Mouse (Mus musculus): ENCODE data around the gene Cacna1e. TPM values are rescaled to one million over a fixed set of nuclear protein-coding genes. Genes with fewer than 3 reads are reported as not detected.

Gene Cacna1e
- polyA plus RNA-seq, 1 experiment from 2014 or later, result 2.3 TPM

DNA sequence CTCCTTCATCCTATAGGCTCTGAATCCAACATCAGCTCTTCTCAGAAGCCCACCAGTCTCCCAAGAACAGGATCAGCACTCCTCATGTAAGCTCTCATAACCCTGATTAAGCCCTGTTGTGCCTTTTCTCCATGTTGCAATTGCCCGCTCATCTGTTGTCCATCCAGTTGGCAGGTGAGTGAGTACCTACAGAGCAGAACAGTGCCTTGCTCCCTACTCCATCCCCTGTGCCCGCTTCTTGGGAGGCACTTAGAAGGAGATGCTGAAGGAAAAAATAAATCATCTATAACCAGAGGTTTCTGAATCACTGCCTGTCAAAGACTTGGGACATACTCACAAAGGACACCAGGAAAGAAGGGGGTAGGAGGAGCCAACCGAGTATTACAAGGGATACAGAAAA lies 3.2 kb upstream of the Cacna1e start:
- Histone ChIP-seq H3K27ac (ENCODE audit: low read length) (no peak overlapping the region), H3K9ac (replicated peaks; ENCODE audit: low read depth, low read length) (no peak overlapping the region), H3K4me3 (ENCODE audit: low read depth, low read length) (no peak overlapping the region), H3K36me3 (ENCODE audit: control insufficient read depth, insufficient read depth, low read length) (no peaks in the 10 kb centered on the region), H3K27me3 (ENCODE audit: control insufficient read depth, insufficient read depth, low read length) (peaks cover 4% of the 10 kb centered on the region; the same call in 1 of the 2 replicates), H3K9me3 (ENCODE audit: control insufficient read depth, low read depth, low read length) (no peaks in the 10 kb centered on the region), H3K4me2 (replicated peaks; ENCODE audit: low read depth, low read length) (no peak overlapping the region), H3K4me1 (ENCODE audit: control insufficient read depth, insufficient read depth, low read length) (0 out of 2 replicates have a peak, but pooled peaks cover 4% of the 10 kb centered on the region)
- 80% methylated on average over 3 of the region's 3 CpGs for WGBS
- ATAC-seq (ENCODE audit: insufficient number of reproducible peaks, insufficient read depth, low FRiP score, low read depth), result no peak

DNA sequence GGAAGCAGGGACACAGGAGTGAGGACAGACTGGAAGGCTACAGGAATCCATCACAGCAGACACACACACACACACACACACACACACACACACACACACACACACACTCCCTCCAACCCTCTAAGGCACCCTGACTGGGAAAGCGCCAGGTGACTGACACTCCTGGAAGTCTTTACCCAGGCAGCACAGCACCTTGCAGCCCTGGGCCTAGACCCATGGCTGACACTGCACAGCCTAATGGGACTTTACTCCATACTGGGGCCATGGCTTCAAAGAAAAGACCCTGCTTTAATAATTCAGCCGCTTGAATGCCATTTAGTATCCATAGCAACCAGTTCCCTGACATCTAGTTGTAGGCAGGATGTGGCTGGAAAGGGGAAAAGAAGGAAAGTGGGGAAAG lies 2.3 kb upstream of the Cacna1e start:
- no peaks in the 10 kb centered on the region for H3K9me3 ChIP-seq (ENCODE audit: control insufficient read depth, low read depth, low read length)
- 51% methylated on average over 2 of the region's 2 CpGs for WGBS
- H3K4me1 ChIP-seq (ENCODE audit: control insufficient read depth, insufficient read depth, low read length), result 0 out of 2 replicates have a peak, but pooled peaks cover 4% of the 10 kb centered on the region
- H3K36me3 ChIP-seq (ENCODE audit: control insufficient read depth, insufficient read depth, low read length), result no peaks in the 10 kb centered on the region
- ATAC-seq (ENCODE audit: insufficient number of reproducible peaks, insufficient read depth, low FRiP score, low read depth), result no peak
- no peak overlapping the region for H3K4me3 ChIP-seq (ENCODE audit: low read depth, low read length)
- peaks cover 4% of the 10 kb centered on the region; the same call in 1 of the 2 replicates for H3K27me3 ChIP-seq (ENCODE audit: control insufficient read depth, insufficient read depth, low read length)
- H3K4me2 ChIP-seq (replicated peaks; ENCODE audit: low read depth, low read length), result no peak overlapping the region
- no peak overlapping the region for H3K27ac ChIP-seq (ENCODE audit: low read length)
- H3K9ac ChIP-seq (replicated peaks; ENCODE audit: low read depth, low read length), result no peak overlapping the region

DNA sequence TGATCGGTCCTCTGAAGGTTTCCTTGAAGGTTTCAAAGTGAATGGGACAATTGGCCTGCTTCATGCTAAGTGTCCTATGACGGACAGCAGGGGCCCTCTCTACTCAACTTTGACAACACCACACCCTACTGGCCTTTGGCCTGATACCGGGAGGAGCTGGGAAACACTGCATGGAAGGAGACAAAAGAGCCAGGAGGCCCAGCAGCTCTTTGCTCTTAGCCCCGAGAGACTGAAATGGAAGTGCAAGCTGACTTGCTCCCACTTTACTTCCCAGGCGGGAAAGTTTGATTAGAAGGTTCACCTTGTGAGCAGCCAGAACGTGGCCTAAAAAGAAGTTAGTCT lies 877 bp upstream of the Cacna1e start:
- H3K4me1 ChIP-seq (ENCODE audit: control insufficient read depth, insufficient read depth, low read length), result 0 out of 2 replicates have a peak, but pooled peaks cover 4% of the 10 kb centered on the region
- H3K36me3 ChIP-seq (ENCODE audit: control insufficient read depth, insufficient read depth, low read length), result no peaks in the 10 kb centered on the region
- no peak overlapping the region; the same call in 1 of the 2 replicates for H3K4me2 ChIP-seq (replicated peaks; ENCODE audit: low read depth, low read length)
- peaks cover 4% of the 10 kb centered on the region; the same call in 1 of the 2 replicates for H3K27me3 ChIP-seq (ENCODE audit: control insufficient read depth, insufficient read depth, low read length)
- no peak for ATAC-seq (ENCODE audit: insufficient number of reproducible peaks, insufficient read depth, low FRiP score, low read depth)
- H3K9me3 ChIP-seq (ENCODE audit: control insufficient read depth, low read depth, low read length), result no peaks in the 10 kb centered on the region
- no peak overlapping the region for H3K9ac ChIP-seq (replicated peaks; ENCODE audit: low read depth, low read length)
- WGBS, result 47% methylated on average over 6 of the region's 6 CpGs
- H3K4me3 ChIP-seq (ENCODE audit: low read depth, low read length), result no peak overlapping the region
- no peak overlapping the region for H3K27ac ChIP-seq (ENCODE audit: low read length)

DNA sequence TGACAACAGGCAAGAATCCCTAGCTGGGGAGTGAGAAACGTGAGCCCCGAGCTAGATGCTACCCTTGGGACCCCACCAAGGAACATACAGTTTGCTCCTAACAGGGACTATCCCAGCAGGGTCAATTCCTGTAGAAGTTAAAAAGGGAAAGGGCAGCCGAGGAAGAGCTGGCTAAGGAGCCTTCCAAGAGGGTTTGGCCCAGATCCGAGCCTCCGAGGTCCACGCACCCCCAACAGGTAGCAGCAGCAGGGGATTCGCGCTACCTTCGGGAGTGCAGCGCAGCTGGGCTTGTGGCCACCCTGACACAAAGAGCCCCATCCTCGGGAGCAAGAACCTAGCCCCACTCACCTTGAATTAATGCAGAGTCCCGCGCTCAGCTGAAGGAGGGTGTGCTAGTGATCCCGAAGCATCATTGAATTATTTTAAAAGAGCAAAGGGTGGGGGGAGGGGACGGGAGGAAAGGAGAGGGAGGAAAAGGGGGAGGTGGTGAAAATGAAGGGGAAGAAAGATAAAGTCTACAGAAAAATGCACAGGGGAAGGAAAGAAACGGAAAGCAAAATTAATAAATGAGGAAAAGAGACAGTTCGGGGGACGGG lies 607 bp downstream of the Cacna1e start:
- no peak for ATAC-seq (ENCODE audit: insufficient number of reproducible peaks, insufficient read depth, low FRiP score, low read depth)
- peaks cover 4% of the 10 kb centered on the region; the same call in 1 of the 2 replicates for H3K27me3 ChIP-seq (ENCODE audit: control insufficient read depth, insufficient read depth, low read length)
- no peak overlapping the region for H3K9ac ChIP-seq (replicated peaks; ENCODE audit: low read depth, low read length)
- no peaks in the 10 kb centered on the region for H3K9me3 ChIP-seq (ENCODE audit: control insufficient read depth, low read depth, low read length)
- peak overlapping the region; percentile 26 for H3K4me3 ChIP-seq (ENCODE audit: low read depth, low read length)
- H3K4me1 ChIP-seq (ENCODE audit: control insufficient read depth, insufficient read depth, low read length), result 0 out of 2 replicates have a peak, but pooled peaks cover 4% of the 10 kb centered on the region
- WGBS, result 3% methylated on average over 18 of the region's 18 CpGs
- H3K27ac ChIP-seq (ENCODE audit: low read length), result no peak overlapping the region
- no peaks in the 10 kb centered on the region for H3K36me3 ChIP-seq (ENCODE audit: control insufficient read depth, insufficient read depth, low read length)
- H3K4me2 ChIP-seq (replicated peaks; ENCODE audit: low read depth, low read length), result peak overlapping the region; percentile 66

DNA sequence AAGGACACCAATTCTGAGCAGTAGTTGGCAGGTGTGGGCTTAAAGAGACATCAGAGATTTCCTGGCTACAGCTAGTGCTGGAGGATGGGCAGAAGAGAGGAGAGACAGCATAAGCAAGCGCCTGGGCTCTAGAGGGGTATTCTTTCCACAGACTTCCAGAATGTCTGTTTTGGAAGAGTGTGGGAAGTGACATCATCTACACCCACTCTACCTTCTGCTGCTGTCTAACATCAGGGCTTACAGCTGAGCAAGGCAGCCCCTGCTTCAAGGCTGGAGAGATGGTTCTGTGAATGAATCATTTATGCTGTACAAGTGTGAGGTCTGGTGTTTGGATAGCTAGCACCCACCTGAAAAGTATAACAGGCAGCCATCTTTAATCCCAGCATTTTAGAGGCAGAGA lies 18.3 kb downstream of the Cacna1e start:
- H3K27me3 ChIP-seq (ENCODE audit: control insufficient read depth, insufficient read depth, low read length), result no peaks in the 10 kb centered on the region
- no peak overlapping the region for H3K9ac ChIP-seq (replicated peaks; ENCODE audit: low read depth, low read length)
- H3K36me3 ChIP-seq (ENCODE audit: control insufficient read depth, insufficient read depth, low read length), result no peaks in the 10 kb centered on the region
- no peaks in the 10 kb centered on the region for H3K4me1 ChIP-seq (ENCODE audit: control insufficient read depth, insufficient read depth, low read length)
- H3K4me3 ChIP-seq (ENCODE audit: low read depth, low read length), result no peak overlapping the region
- WGBS, result 82% methylated on average over 1 of the region's 1 CpGs
- no peak overlapping the region for H3K27ac ChIP-seq (ENCODE audit: low read length)
- ATAC-seq (ENCODE audit: insufficient number of reproducible peaks, insufficient read depth, low FRiP score, low read depth), result no peak
- no peak overlapping the region for H3K4me2 ChIP-seq (replicated peaks; ENCODE audit: low read depth, low read length)
- H3K9me3 ChIP-seq (ENCODE audit: control insufficient read depth, low read depth, low read length), result no peaks in the 10 kb centered on the region

DNA sequence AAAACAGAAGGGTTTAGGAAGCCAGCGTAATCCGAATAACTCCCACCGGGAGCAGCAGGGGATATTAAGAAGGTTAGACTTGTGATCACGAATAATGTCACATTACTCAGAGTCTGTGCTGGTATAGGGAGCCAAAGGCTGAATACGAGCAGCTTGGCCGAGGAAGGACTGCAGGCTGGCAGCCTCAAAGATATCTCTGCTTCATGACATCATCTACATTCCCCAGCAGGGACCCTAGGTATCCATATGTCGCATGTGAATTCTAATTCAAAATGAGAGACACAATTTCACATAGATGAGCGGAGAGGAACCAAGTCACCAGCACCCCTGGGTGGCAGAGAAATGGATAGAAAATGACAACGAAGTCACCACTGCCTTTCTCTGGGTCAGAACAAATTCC lies 22.9 kb downstream of the Cacna1e start:
- no peak for ATAC-seq (ENCODE audit: insufficient number of reproducible peaks, insufficient read depth, low FRiP score, low read depth)
- Histone ChIP-seq H3K36me3 (ENCODE audit: control insufficient read depth, insufficient read depth, low read length) (no peaks in the 10 kb centered on the region), H3K27ac (ENCODE audit: low read length) (no peak overlapping the region), H3K4me3 (ENCODE audit: low read depth, low read length) (no peak overlapping the region), H3K9ac (replicated peaks; ENCODE audit: low read depth, low read length) (no peak overlapping the region), H3K4me1 (ENCODE audit: control insufficient read depth, insufficient read depth, low read length) (no peaks in the 10 kb centered on the region), H3K4me2 (replicated peaks; ENCODE audit: low read depth, low read length) (no peak overlapping the region), H3K27me3 (ENCODE audit: control insufficient read depth, insufficient read depth, low read length) (no peaks in the 10 kb centered on the region), H3K9me3 (ENCODE audit: control insufficient read depth, low read depth, low read length) (no peaks in the 10 kb centered on the region)
- 81% methylated on average over 9 of the region's 9 CpGs for WGBS

DNA sequence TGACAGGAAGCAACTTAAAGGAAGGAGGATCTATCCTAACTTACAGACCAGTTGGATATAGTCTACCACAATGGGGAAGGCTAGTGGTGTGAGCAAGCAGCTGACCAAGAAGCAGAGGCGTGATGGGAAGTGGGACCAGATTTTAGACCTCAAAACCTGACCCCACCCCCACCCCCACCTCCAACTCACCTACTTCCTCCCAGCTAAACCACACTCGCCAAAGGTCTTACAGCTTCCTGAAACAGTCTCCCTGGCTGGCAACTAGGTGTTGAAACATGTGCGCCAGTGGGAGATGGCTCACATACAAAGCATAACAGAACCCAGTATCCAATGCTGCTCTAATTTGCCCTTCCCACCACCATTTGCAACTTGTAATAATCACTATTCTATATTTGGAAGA lies 29.7 kb downstream of the Cacna1e start:
- Histone ChIP-seq H3K4me1 (ENCODE audit: control insufficient read depth, insufficient read depth, low read length) (no peaks in the 10 kb centered on the region), H3K9ac (replicated peaks; ENCODE audit: low read depth, low read length) (no peak overlapping the region), H3K36me3 (ENCODE audit: control insufficient read depth, insufficient read depth, low read length) (no peaks in the 10 kb centered on the region), H3K4me3 (ENCODE audit: low read depth, low read length) (no peak overlapping the region), H3K4me2 (replicated peaks; ENCODE audit: low read depth, low read length) (no peak overlapping the region), H3K27ac (ENCODE audit: low read length) (no peak overlapping the region), H3K27me3 (ENCODE audit: control insufficient read depth, insufficient read depth, low read length) (no peaks in the 10 kb centered on the region), H3K9me3 (ENCODE audit: control insufficient read depth, low read depth, low read length) (no peaks in the 10 kb centered on the region)
- ATAC-seq (ENCODE audit: insufficient number of reproducible peaks, insufficient read depth, low FRiP score, low read depth), result no peak
- WGBS, result 78% methylated on average over 3 of the region's 3 CpGs

DNA sequence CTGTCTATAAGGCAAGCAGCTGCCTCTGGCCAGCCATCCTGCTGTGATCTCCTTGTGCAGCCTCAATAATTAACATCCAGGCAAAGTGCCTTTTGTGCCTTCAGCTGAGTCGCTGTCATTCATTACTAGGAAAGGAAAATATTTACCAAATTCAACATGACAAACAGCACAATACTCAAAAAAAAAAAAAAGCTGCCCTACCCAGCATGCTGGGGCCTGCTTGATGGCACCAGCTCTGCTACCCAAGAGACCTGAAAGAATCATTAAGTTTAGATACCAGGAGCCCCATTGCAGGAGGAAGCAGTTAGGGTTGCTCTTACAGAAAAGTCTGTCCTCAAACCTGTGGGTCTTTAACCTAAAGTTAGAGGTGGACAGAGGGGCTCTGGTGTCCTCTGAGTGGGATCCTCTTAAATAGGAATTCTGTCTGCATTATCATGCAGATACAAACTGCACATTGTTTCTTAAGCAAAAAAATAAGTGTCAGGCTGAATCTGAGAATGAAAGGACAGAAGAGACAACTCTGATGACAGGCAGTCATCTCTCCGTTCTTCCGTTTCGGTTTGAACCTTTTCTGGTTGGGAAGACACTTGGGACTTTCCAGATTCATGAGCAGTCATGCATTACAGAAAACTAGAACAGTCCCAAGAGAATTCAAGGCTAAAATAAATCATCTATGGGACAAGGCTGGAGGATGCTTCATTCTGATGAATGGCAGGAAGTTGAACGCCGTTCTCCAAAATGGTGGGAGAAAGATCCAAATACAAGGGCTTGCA lies 33.6 kb downstream of the Cacna1e start:
- H3K27me3 ChIP-seq (ENCODE audit: control insufficient read depth, insufficient read depth, low read length), result no peaks in the 10 kb centered on the region
- 78% methylated on average over 6 of the region's 6 CpGs for WGBS

More for the DNA sequence above, 33.6 kb downstream of the Cacna1e start:
- H3K9ac ChIP-seq (replicated peaks; ENCODE audit: low read depth, low read length), result no peak overlapping the region
- no peak overlapping the region for H3K4me3 ChIP-seq (ENCODE audit: low read depth, low read length)
- H3K27ac ChIP-seq (ENCODE audit: low read length), result no peak overlapping the region
- no peaks in the 10 kb centered on the region for H3K4me1 ChIP-seq (ENCODE audit: control insufficient read depth, insufficient read depth, low read length)
- H3K9me3 ChIP-seq (ENCODE audit: control insufficient read depth, low read depth, low read length), result no peaks in the 10 kb centered on the region
- no peaks in the 10 kb centered on the region for H3K36me3 ChIP-seq (ENCODE audit: control insufficient read depth, insufficient read depth, low read length)
- no peak overlapping the region for H3K4me2 ChIP-seq (replicated peaks; ENCODE audit: low read depth, low read length)
- ATAC-seq (ENCODE audit: insufficient number of reproducible peaks, insufficient read depth, low FRiP score, low read depth), result no peak
